Mouse (Mus musculus) right cerebral cortex, postnatal 4 days (tissue): ENCODE results near the gene Ptov1.
"Not testable (repeated sequence)": the region's sequence is repeated elsewhere in the genome, so short reads cannot be mapped to it uniquely, and the experiment has no call there.

Source experiments
- DNase-seq: peaks from one replicate; pipeline ENCODE4 v3.0.0-alpha.2; 2022

Gene Ptov1

GRCm38 (mm10) chr7:44888256-44889105 lies 18.9 kb upstream of the Ptov1 start:
- no peak for DNase-seq

- DNase-seq: no peak
These were observed 17.4 kb upstream of the Ptov1 start for GRCm38 (mm10) chr7:44886964-44887363.

GRCm38 (mm10) chr7:44884637-44885036 lies 15.0 kb upstream of the Ptov1 start:
- DNase-seq: no peak

GRCm38 (mm10) chr7:44883036-44883435 lies 13.4 kb upstream of the Ptov1 start:
- DNase-seq: no peak

- DNase-seq: no peak
These were observed 8.2 kb upstream of the Ptov1 start for GRCm38 (mm10) chr7:44877833-44878232.

- DNase-seq: not testable (repeated sequence)
These were observed 2.2 kb upstream of the Ptov1 start for GRCm38 (mm10) chr7:44871774-44872173.

GRCm38 (mm10) chr7:44871181-44871580 lies 1.6 kb upstream of the Ptov1 start:
- DNase-seq: no peak

- DNase-seq: no peak
These were observed 1.0 kb upstream of the Ptov1 start for GRCm38 (mm10) chr7:44870614-44871013.

GRCm38 (mm10) chr7:44868919-44869696 lies 480 bp downstream of the Ptov1 start:
- DNase-seq: peak; percentile 62

GRCm38 (mm10) chr7:44868465-44868864 lies 1.1 kb downstream of the Ptov1 start:
- no peak for DNase-seq

GRCm38 (mm10) chr7:44867802-44868201 lies 1.8 kb downstream of the Ptov1 start:
- DNase-seq: no peak

- no peak for DNase-seq
These were observed 2.4 kb downstream of the Ptov1 start for GRCm38 (mm10) chr7:44867010-44867702.

- no peak for DNase-seq
These were observed 3.1 kb downstream of the Ptov1 start for GRCm38 (mm10) chr7:44866276-44867009.

GRCm38 (mm10) chr7:44864595-44865542 lies 4.7 kb downstream of the Ptov1 start:
- no peak for DNase-seq

GRCm38 (mm10) chr7:44863982-44864494 lies 5.5 kb downstream of the Ptov1 start:
- DNase-seq: no peak

- no peak for DNase-seq
These were observed 6.4 kb downstream of the Ptov1 start for GRCm38 (mm10) chr7:44863210-44863609.

GRCm38 (mm10) chr7:44862434-44862833 lies 7.2 kb downstream of the Ptov1 start:
- no peak for DNase-seq

GRCm38 (mm10) chr7:44861429-44861816 lies 8.2 kb downstream of the Ptov1 start:
- no peak for DNase-seq

- peak; percentile 83 for DNase-seq
These were observed 8.8 kb downstream of the Ptov1 start for GRCm38 (mm10) chr7:44860576-44861428.

GRCm38 (mm10) chr7:44859896-44860295 lies 9.7 kb downstream of the Ptov1 start:
- no peak for DNase-seq
